Comparison of ENCODE assay signal across 21 mouse cellular contexts in the genomic region with DNA sequence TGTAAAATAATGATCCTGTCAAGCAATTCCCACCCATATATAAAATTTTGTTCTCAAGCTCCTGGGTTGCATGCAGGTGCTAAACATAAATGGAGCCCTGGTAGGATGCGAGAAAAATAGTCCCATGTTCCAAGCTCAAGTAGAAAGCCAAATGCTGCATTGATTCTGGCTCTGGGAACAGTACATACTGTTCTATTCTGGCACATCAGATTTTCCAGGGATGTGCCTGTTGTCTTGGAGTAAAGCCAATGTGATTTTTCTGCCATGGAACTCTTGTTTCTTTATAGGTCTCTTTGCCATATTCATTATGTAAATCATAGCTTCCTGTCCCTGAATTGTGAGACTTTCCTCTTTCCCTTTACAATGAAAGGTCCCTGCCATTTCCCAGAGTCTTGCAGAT.
A peak's percentile ranks its signal among the peaks of the same experiment; 100 is the strongest.
DNase-seq lines count a peak whose midpoint lies in the region; ATAC-seq and TF ChIP-seq lines count a peak whose summit lies in the region.
"Had no signal": no experiment of that assay in that cellular context is flagged by ENCODE, and none has a peak within 500 bp of the region (broad histone marks: within the 10 kb centered on the region; RNA-seq: fewer than 3 reads in every experiment).

No protein-coding gene starts in this region.

- H3K4me3 ChIP-seq in midbrain, postnatal 0 days (ENCODE audit: low read depth, low read length): no peak overlapping the region
- no peak overlapping the region for H3K4me3 ChIP-seq in midbrain, embryonic 16.5 days (ENCODE audit: low read depth, low read length)
- H3K4me3 ChIP-seq: heart, embryonic 13.5 days; hindbrain, embryonic 15.5 days; midbrain, embryonic 15.5 days had no signal

- no peaks in the 10 kb centered on the region for H3K4me1 ChIP-seq in midbrain, postnatal 0 days (ENCODE audit: insufficient read depth, low read length)
- no peaks in the 10 kb centered on the region for H3K4me1 ChIP-seq in midbrain, embryonic 16.5 days (ENCODE audit: control insufficient read depth, insufficient read depth, low read length)
- H3K4me1 ChIP-seq: heart, embryonic 13.5 days; hindbrain, embryonic 15.5 days; midbrain, embryonic 15.5 days had no signal

- peak; percentile 78 for ATAC-seq in frontal cortex, adult (ENCODE audit: low TSS enrichment)
- no peak for ATAC-seq in midbrain, postnatal 0 days (ENCODE audit: low FRiP score)
- ATAC-seq in midbrain, embryonic 16.5 days: no peak
- ATAC-seq: intestine, embryonic 16.5 days; midbrain, embryonic 15.5 days had no signal

- no peaks in the 10 kb centered on the region for H3K9me3 ChIP-seq in midbrain, postnatal 0 days (ENCODE audit: low read length)
- H3K9me3 ChIP-seq in midbrain, embryonic 16.5 days (replicated peaks; ENCODE audit: control insufficient read depth, low read length, poor library complexity, severe bottlenecking): no peaks in the 10 kb centered on the region
- H3K9me3 ChIP-seq: heart, embryonic 13.5 days; hindbrain, embryonic 15.5 days; midbrain, embryonic 15.5 days had no signal

- WGBS in midbrain, postnatal 0 days: 94% methylated on average over 1 of the region's 1 CpGs
- WGBS in midbrain, embryonic 16.5 days: 83% methylated on average over 1 of the region's 1 CpGs

- no peak overlapping the region for H3K9ac ChIP-seq in midbrain, postnatal 0 days (replicated peaks; ENCODE audit: low read length, poor library complexity, severe bottlenecking)
- no peak overlapping the region for H3K9ac ChIP-seq in midbrain, embryonic 16.5 days (ENCODE audit: low read depth, low read length)
- H3K9ac ChIP-seq: heart, embryonic 13.5 days; hindbrain, embryonic 15.5 days; midbrain, embryonic 15.5 days had no signal

- H3K4me2 ChIP-seq in midbrain, postnatal 0 days (ENCODE audit: low read depth, low read length, poor library complexity, severe bottlenecking): no peak overlapping the region
- no peak overlapping the region for H3K4me2 ChIP-seq in midbrain, embryonic 16.5 days (ENCODE audit: low read length)
- H3K4me2 ChIP-seq: heart, embryonic 13.5 days; hindbrain, embryonic 15.5 days; midbrain, embryonic 15.5 days had no signal

- no peaks in the 10 kb centered on the region for H3K27me3 ChIP-seq in midbrain, postnatal 0 days (ENCODE audit: insufficient read depth, low read length)
- no peaks in the 10 kb centered on the region for H3K27me3 ChIP-seq in midbrain, embryonic 16.5 days (ENCODE audit: control insufficient read depth, insufficient read depth, low read depth, low read length)
- H3K27me3 ChIP-seq: CH12.LX; heart, embryonic 13.5 days; hindbrain, embryonic 15.5 days; midbrain, embryonic 15.5 days had no signal

- no peak for TF ChIP-seq CTCF in midbrain, postnatal 0 days (IDR thresholded peaks at IDR 0.05)

- H3K36me3 ChIP-seq in midbrain, postnatal 0 days (ENCODE audit: insufficient read depth, low read length): no peaks in the 10 kb centered on the region
- H3K36me3 ChIP-seq in midbrain, embryonic 16.5 days (ENCODE audit: control insufficient read depth, insufficient read depth, low read length): no peaks in the 10 kb centered on the region
- H3K36me3 ChIP-seq: heart, embryonic 13.5 days; hindbrain, embryonic 15.5 days; midbrain, embryonic 15.5 days had no signal

- DNase-seq in frontal cortex, postnatal 14 days (ENCODE audit: low spot score in 2 of 2): no peak
- peak; percentile 4 for DNase-seq in layer of hippocampus, adult 9-11 months
- no peak for DNase-seq in layer of hippocampus, postnatal 10 days (ENCODE audit: low spot score in 2 of 2)
- peak; percentile 5 for DNase-seq in midbrain, postnatal 0 days (ENCODE audit: low spot score)
- peak; percentile 13 to 53 for DNase-seq in left cerebral cortex, postnatal 25 days (ENCODE audit: low spot score in 2 of 2)
- DNase-seq: adrenal gland, postnatal 14 days; cerebellum, adult 18-20 months; cerebellum, postnatal 25 days; embryo, embryonic 11 days; heart, adult 11 months; heart, postnatal 36 days; lung, postnatal 36 days; spleen, adult 18-20 months; thymus, adult 18-20 months had no signal

- H3K27ac ChIP-seq in midbrain, postnatal 0 days (ENCODE audit: low read depth, low read length): no peak overlapping the region
- no peak overlapping the region for H3K27ac ChIP-seq in midbrain, embryonic 16.5 days (ENCODE audit: low read length)
- H3K27ac ChIP-seq: heart, embryonic 13.5 days; hindbrain, embryonic 15.5 days; midbrain, embryonic 15.5 days had no signal

- intact Hi-C loops in left cerebral cortex, postnatal 25 days (cut with DNase I): no loop called here

Comparison
In these comparisons a context has a peak if more than half of its experiments do, and no peak if none do; other contexts are left out.
1. DNase-seq: peak in layer of hippocampus, adult 9-11 months (single experiment), midbrain, postnatal 0 days (single experiment) and left cerebral cortex, postnatal 25 days (2 of 2); none in frontal cortex, postnatal 14 days (0 of 2) and layer of hippocampus, postnatal 10 days (0 of 2).